Mouse (Mus musculus) MEL-GATA-1-ER (cell line): ENCODE data around the gene Hmx2.
A peak's percentile ranks its signal among the peaks of the same experiment; 100 is the strongest.

Source experiments
- DNase-seq: peaks from one replicate; pipeline ENCODE4 v3.0.0-alpha.2; 2012; ENCODE audit warnings: low read depth; ENCODE audit errors: extremely low read depth

Hmx2 gene

DNA sequence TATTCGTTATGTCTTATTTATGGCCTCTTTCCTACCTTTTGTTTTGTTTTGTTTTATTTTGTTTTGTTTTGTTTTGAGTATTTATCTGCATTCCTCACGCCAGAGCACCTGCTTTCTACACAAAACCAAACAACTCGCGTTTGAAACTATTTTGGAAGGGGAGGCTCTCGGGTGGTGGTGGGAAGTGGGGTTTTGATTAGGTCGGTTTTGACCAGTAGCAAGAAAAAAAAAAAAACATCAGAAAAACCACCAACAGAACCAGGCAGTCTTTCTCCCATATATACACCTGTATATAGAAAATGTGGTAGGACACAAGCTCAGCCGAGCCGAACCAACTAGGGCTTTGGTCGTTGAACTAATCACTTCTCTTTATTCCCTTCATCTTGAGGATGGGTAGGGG lies 7.5 kb downstream of the Hmx2 start:
- DNase-seq: no peak

DNA sequence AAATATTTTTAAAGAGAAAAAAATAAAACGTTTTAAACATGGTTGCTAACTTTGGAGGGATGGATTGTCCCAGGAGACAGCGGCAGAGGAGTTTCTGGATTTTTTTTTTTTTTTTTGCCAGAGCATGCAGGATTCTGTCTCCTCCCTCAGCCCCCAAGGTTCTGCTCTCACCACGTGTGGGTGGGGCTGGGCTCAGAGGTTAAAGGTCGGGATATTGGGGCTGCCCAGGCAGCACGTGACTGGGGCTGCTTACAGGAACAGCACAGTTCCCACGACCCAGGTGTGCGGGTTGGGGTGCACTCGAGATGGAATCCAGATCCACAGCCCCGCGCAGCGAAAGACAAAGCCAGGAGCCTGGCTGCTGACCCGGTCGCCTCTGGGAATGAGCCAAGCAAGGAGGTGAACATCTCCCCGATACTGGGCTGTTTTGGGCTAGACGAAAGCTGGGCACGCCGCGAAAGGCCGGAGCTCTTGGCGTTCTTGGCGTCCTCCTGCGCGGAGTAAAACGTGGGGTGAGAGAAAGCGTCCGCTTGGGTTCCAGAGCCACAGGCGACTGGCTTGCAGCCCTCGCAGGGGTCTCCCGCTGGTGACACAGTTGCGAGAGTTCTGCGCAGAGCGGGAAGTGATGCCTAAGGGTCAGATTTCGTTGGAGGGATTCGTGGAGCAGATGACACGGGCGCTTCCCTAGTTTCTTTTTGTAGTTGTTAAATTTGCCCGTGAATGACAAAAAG lies 8.1 kb downstream of the Hmx2 start:
- no peak for DNase-seq

DNA sequence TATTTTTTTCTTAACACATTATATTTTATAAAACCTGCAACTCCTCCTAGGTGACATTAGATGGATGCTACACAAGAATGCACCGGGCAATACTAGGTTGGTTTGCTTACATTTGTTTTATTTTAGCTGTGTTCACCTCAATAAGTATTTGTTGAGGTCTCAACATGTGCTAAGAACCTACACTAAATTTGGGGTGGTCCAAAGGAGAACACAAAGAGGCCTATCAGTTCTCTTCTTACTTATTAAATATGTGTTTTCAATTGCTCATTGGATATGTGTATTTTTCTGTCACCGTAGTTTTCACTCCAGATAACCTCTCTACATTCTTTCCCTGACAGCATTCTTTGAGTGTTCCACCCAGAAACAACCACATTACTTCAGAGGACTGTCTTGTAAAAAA lies 9.2 kb downstream of the Hmx2 start:
- DNase-seq: no peak

DNA sequence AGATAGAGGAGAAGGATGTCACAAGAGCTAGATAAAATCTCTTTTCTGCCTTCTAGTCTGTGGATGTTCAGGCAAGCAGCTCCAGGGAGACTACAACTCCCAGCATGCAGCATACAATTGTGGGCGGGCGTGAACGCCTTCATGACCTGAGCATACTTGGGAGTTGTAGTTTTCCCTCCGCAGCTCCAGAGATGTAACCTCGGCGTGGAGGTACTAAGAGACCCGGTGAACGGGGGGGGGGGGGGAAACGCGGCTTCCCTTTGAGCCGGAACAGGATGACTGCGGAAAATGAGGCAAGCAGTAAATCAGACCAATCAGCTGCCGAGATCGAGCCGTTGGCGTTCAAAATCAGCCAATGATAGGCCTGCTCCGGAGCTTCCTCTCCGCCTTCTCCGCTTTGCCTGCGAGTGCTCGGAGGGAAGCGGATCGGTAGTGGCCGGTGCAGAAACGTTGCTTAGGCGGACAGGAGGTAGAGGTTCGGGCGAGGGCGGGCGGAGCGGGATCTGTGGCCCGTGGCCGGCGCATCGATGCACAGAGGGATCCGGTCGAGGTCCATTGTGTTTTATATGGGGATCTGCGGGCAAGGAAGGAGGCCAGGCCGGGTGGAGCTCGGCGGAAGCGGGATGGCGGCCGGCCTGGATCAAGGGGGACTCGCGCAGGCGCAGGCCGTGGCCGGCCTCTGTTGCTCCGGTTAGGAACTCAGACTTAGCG lies 11.6 kb downstream of the Hmx2 start, which contains the start of gene Bub3:
TSS of gene Bub3 (plus strand) at position 237 of the 711 bp plus-strand sequence.
- DNase-seq: peak; percentile 93

DNA sequence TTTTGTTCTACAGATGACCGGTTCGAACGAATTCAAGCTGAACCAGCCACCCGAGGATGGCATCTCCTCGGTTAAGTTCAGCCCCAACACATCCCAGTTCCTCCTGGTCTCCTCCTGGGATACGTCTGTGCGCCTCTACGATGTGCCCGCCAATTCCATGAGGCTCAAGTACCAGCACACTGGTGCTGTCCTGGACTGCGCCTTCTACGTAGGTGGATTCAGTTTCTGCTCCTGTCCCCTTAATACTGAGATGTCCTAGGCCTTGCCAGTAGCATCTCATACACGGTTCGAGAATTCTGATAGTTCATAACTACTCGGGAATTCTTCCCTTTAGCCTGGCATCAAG lies 12.1 kb downstream of the Hmx2 start:
- DNase-seq: no peak

DNA sequence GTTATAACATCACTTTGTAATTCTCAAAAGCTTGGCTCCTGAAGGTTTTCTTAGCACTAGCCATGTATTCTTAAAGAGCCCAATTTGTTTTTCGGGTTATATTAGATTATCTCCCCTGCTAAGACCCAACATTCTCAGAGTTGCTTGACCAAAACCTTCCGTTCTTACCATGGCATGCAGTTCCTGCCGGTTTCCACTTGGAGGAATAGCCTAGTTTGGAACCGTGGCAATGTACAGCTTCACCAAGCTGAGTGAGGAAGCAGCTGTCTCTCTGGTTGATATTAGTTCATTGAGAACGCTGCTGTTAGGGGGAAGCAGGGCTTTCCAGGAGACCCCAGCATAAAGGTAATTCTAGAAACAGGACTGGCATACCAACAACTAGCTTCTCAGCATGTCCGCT lies 26.7 kb downstream of the Hmx2 start:
- no peak for DNase-seq

DNA sequence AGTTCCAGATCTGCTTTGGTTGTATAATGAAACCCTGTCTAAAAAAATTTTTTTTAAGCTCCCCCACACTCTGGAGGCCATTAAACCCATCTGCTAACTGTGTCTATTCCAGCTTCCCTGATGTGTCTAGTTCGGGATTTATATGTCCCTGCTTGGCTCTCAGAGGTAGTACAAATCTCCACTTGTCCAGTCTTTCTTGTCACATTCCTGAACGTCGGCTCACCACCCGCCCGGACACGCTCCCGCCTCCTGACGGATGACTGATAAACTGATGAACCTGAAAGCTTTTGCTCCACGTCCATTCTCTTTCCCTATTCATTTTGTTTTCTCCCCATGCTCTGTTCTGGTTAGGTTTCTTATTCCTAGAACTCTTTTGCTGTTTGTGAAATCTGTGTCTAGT lies 33.6 kb downstream of the Hmx2 start:
- no peak for DNase-seq

DNA sequence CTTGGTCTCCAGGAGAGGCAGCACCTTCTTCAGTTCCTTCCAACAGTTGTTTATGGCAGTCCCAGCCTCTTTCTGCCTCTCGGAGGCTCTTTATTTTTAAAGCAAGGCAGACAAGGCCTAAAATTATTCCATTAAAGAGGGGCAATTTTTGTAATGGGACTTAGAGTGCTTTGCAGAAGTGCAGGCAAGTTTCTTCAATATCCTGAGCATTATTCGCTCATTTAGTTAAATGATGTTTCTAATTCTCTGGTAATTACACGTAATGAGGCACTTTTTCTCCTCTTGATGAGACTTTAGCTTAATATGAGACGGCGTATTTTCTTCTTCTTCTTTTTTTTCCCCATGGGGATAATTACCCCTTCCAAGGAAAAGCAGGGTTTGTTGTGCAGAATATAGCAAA lies 37.0 kb downstream of the Hmx2 start:
- no peak for DNase-seq

DNA sequence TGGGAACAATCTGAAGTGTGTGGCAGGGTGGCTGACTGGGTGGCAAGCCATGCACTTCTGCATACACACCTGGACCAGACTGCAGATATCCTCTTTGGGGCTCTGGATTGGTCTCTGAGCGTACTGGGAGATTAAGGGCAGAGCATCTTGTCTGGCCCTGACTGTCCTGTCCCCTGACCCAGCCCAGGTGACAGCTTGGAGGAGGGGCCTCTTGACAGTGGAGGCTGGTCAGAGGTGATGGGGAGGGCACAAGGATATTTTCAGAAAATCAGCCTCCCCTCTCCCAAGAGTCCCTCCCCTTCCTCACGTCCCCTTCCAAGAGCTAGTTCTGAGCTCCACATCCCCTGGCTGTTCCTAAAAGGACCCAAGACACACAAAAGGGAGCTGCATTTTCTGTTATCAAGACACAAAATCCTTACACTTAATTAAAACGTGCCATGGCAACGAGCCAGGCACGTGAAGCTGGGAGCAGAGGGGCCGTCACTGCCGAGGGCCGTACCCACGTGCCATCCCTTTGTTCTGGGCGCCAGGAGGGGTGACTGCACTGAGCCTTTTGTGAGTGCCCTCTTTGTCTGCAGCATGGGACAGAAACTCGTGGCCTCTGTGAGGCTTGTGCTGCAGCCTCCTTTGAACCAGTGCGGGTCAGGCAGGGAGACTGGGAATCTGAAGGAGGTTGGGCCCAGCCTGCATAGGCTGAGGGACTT lies 49.4 kb downstream of the Hmx2 start:
- no peak for DNase-seq

DNA sequence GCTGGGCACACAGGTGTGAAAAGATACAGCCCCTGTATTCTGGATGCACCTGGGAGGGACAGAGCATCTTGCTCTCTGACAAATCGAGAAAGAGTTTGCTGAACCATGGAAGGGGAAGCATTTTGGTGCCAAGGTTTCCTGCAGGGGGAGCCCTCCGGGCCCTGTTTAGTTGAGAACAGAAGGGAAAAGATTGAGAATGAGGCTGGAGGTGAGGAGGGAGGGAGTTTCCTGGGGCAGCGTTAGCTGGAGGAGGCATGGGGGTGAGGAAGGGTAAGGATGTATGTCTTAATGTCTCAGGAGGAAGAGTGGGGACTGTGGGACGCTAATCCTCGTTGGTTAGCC lies 49.9 kb downstream of the Hmx2 start:
- DNase-seq: no peak

DNA sequence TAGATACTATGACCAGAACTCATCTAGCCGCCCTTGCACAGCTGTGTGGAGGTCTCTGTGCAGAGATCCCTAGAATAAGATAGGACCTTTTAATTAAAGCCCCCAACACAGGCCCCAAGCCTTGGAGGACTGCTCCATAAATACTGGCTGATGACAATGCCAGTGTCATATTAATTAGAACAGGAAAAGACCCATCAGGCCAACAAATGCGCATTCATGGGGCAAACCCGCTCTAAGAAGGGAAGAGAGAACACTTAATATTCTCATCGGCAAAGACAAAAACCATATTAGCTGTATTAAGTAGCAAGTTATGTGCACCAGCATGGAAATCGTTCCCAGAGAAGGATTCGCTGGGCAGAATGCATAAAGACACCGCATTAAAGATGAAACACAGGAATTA lies 53.5 kb downstream of the Hmx2 start:
- DNase-seq: no peak

DNA sequence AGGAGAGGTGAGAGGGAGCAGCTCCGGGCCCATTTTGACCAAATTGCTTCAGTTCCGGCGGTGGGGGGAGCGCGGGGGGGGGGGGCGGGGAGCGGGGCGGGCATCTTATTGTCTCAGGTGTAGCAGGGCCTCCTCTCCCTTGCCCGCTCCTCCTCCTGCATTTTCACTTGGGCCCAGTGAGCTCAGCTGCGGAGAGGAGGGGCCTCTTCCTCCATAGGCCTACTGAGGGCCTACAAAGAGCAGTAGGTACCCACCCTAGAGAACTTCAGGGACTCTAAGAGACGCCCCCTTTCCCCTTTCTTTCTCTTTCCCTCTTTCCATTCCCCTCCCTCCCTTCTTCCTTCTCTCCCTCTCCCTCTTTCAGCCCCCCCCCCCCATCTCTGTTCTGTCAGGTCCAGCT lies 54.6 kb downstream of the Hmx2 start:
- no peak for DNase-seq

DNA sequence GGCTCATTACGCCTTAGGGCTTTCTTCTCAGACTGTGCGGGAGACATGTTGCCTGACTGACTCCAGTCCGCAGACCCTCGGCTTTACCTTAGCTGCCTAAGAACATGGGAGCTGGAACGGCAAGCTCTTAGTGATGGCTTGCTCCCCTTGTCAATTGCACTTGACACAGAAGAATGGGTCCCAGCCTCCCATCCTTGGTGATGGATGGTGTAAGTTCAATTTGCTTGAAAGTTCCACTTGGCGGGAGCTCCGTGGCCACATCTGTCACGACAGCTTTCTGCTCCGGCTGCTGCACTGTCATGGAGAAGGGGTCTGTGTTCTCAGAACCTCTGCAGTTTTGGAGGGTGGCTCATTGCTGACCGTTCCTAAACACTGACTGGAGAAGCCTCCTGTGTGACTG lies 56.4 kb downstream of the Hmx2 start:
- no peak for DNase-seq

DNA sequence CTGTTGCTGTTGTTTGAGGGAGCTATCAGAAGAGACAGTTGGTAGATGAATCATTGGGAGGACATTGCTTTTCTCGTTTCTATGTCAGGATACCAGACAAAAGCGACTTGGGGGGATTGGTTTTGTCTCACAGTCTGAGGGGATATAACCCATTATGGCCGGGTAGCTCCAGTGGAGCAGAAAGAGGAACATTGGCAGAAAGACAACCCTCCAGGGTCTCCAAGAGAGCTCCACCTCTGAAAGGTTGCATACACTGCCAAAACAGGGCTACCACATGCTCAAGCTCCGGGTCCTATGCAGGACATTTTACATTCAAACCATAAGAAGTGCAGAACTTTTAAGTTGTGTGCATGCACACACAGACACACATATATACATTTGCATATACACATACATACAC lies 56.9 kb downstream of the Hmx2 start:
- no peak for DNase-seq
